Mouse (Mus musculus) liver, embryonic 14.5 days (tissue): ENCODE data around the gene Insr.

ENCODE experiments used
- CTCF ChIP-seq: IDR thresholded peaks from 2 replicates; pipeline ENCODE4 v1.5.1; 2016; ENCODE audit warnings: antibody characterized with exemption, low read depth, control low read depth
- EP300 ChIP-seq: IDR thresholded peaks from 2 replicates; pipeline ENCODE4 v1.6.1; 2016; ENCODE audit warnings: antibody characterized with exemption, low read depth

DNA sequence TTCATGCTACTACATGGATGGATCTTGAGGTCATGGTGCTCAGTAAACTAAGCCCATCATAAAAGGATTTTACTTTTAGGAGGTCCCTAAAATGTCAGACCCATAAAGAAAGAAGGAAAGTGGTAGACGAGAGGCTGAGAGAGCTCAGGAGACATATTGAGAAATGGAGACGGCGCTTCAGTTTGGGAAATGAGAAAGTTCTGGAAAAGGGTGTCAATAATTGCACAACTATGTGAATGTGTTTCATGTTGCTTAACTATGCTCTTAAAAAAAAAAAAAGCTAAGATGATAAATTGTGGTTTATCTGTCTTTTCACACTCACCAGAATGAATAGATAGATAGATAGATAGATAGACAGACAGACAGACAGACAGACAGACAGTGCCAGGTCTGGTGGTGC, 38.7 kb downstream of the Insr start:
- no peak for TF ChIP-seq CTCF
- no peak for TF ChIP-seq EP300
